Mouse (Mus musculus): Measurements from ENCODE around the gene 1700016H13Rik. TPM values are rescaled to one million over a fixed set of nuclear protein-coding genes. Genes with fewer than 3 reads are reported as not detected.

Gene 1700016H13Rik
- 0.34 and 0.35 TPM in 2 replicates for polyA plus RNA-seq (2015; fragmentation: Nextera tagmentation; extraction: Ambion mirVana)

- Histone ChIP-seq H3K9me3 (ENCODE audit: control insufficient read depth, low read length) (no peaks in the 10 kb centered on the region), H3K4me1 (replicated peaks; ENCODE audit: control insufficient read depth, insufficient read depth) (no peaks in the 10 kb centered on the region), H3K27me3 (ENCODE audit: control insufficient read depth, insufficient read depth, low read length) (no peaks in the 10 kb centered on the region), H3K4me3 (ENCODE audit: low read depth, low read length) (peak within 1 kb of the TSS; percentile 45), H3K9ac (ENCODE audit: low read length) (peak within 1 kb of the TSS; percentile 68), H3K4me2 (replicated peaks; ENCODE audit: low read depth) (peak within 1 kb of the TSS; percentile 92), H3K27ac (replicated peaks) (peak within 1 kb of the TSS; percentile 81), H3K36me3 (ENCODE audit: control insufficient read depth, insufficient read depth, low read length) (no peaks in the 10 kb centered on the region)
- 3% methylated on average over 46 of the region's 56 CpGs for WGBS
- DNase-seq (ENCODE audit: low spot score) = peak; percentile 92
- peak; percentile 98 for ATAC-seq (ENCODE audit: low FRiP score, low TSS enrichment)
- TF ChIP-seq EP300 (optimal IDR thresholded peaks at IDR 0.05) (peak; percentile 43), CTCF (IDR thresholded peaks at IDR 0.05; ENCODE audit: low read depth) (peak; percentile 72)
These were observed at the start of gene 1700016H13Rik for GRCm38 (mm10) chr5:103655346-103656118. TSS of gene 1700016H13Rik (minus strand) at chr5:103656010.

GRCm38 (mm10) chr5:103705331-103705730 is 49.5 kb upstream of the 1700016H13Rik start:
- ATAC-seq (ENCODE audit: low FRiP score, low TSS enrichment) (no peak), DNase-seq (ENCODE audit: low spot score) (no peak)
- no peak for TF ChIP-seq EP300 (optimal IDR thresholded peaks at IDR 0.05)
- no peak for TF ChIP-seq CTCF (IDR thresholded peaks at IDR 0.05; ENCODE audit: low read depth)
- no peaks in the 10 kb centered on the region for H3K36me3 ChIP-seq (ENCODE audit: control insufficient read depth, insufficient read depth, low read length)
- 96% methylated on average over 4 of the region's 4 CpGs for WGBS
- no peak overlapping the region for H3K4me3 ChIP-seq (ENCODE audit: low read depth, low read length)
- H3K9ac ChIP-seq (ENCODE audit: low read length) = no peak overlapping the region
- no peaks in the 10 kb centered on the region for H3K9me3 ChIP-seq (ENCODE audit: control insufficient read depth, low read length)
- H3K4me2 ChIP-seq (replicated peaks; ENCODE audit: low read depth) = no peak overlapping the region
- H3K27me3 ChIP-seq (ENCODE audit: control insufficient read depth, insufficient read depth, low read length) = no peaks in the 10 kb centered on the region
- H3K27ac ChIP-seq (replicated peaks) = no peak overlapping the region
- no peaks in the 10 kb centered on the region for H3K4me1 ChIP-seq (replicated peaks; ENCODE audit: control insufficient read depth, insufficient read depth)

GRCm38 (mm10) chr5:103702527-103702926 is 46.7 kb upstream of the 1700016H13Rik start:
- WGBS = 56% methylated on average over 6 of the region's 6 CpGs
- H3K9me3 ChIP-seq (ENCODE audit: control insufficient read depth, low read length) = no peaks in the 10 kb centered on the region
- no peak overlapping the region for H3K27ac ChIP-seq (replicated peaks)
- H3K4me3 ChIP-seq (ENCODE audit: low read depth, low read length) = no peak overlapping the region
- no peak for TF ChIP-seq CTCF (IDR thresholded peaks at IDR 0.05; ENCODE audit: low read depth)
- no peak overlapping the region for H3K4me2 ChIP-seq (replicated peaks; ENCODE audit: low read depth)
- no peaks in the 10 kb centered on the region for H3K27me3 ChIP-seq (ENCODE audit: control insufficient read depth, insufficient read depth, low read length)
- no peaks in the 10 kb centered on the region for H3K4me1 ChIP-seq (replicated peaks; ENCODE audit: control insufficient read depth, insufficient read depth)
- no peak overlapping the region for H3K9ac ChIP-seq (ENCODE audit: low read length)
- ATAC-seq (ENCODE audit: low FRiP score, low TSS enrichment) (no peak), DNase-seq (ENCODE audit: low spot score) (no peak)
- no peaks in the 10 kb centered on the region for H3K36me3 ChIP-seq (ENCODE audit: control insufficient read depth, insufficient read depth, low read length)

GRCm38 (mm10) chr5:103701466-103701865 is 45.7 kb upstream of the 1700016H13Rik start:
- no peaks in the 10 kb centered on the region for H3K27me3 ChIP-seq (ENCODE audit: control insufficient read depth, insufficient read depth, low read length)
- no peak for ATAC-seq (ENCODE audit: low FRiP score, low TSS enrichment)
- WGBS = 68% methylated on average over 3 of the region's 3 CpGs

GRCm38 (mm10) chr5:103700661-103701060 is 44.9 kb upstream of the 1700016H13Rik start:
- ATAC-seq (ENCODE audit: low FRiP score, low TSS enrichment) (no peak), DNase-seq (ENCODE audit: low spot score) (no peak)
- Histone ChIP-seq H3K4me2 (replicated peaks; ENCODE audit: low read depth) (no peak overlapping the region), H3K27ac (replicated peaks) (no peak overlapping the region), H3K4me1 (replicated peaks; ENCODE audit: control insufficient read depth, insufficient read depth) (no peaks in the 10 kb centered on the region), H3K36me3 (ENCODE audit: control insufficient read depth, insufficient read depth, low read length) (no peaks in the 10 kb centered on the region), H3K9ac (ENCODE audit: low read length) (no peak overlapping the region), H3K27me3 (ENCODE audit: control insufficient read depth, insufficient read depth, low read length) (no peaks in the 10 kb centered on the region), H3K9me3 (ENCODE audit: control insufficient read depth, low read length) (no peaks in the 10 kb centered on the region), H3K4me3 (ENCODE audit: low read depth, low read length) (no peak overlapping the region)
- WGBS = 85% methylated on average over 2 of the region's 2 CpGs
- TF ChIP-seq CTCF (IDR thresholded peaks at IDR 0.05; ENCODE audit: low read depth) = no peak
- TF ChIP-seq EP300 (optimal IDR thresholded peaks at IDR 0.05) = no peak

More at GRCm38 (mm10) chr5:103701466-103701865, 45.7 kb upstream of the 1700016H13Rik start:
- TF ChIP-seq EP300 (optimal IDR thresholded peaks at IDR 0.05) = no peak
- TF ChIP-seq CTCF (IDR thresholded peaks at IDR 0.05; ENCODE audit: low read depth) = peak; percentile 46
- H3K9me3 ChIP-seq (ENCODE audit: control insufficient read depth, low read length) = no peaks in the 10 kb centered on the region
- H3K4me2 ChIP-seq (replicated peaks; ENCODE audit: low read depth) = no peak overlapping the region
- no peak for DNase-seq (ENCODE audit: low spot score)
- no peak overlapping the region for H3K9ac ChIP-seq (ENCODE audit: low read length)
- H3K27ac ChIP-seq (replicated peaks) = no peak overlapping the region
- no peaks in the 10 kb centered on the region for H3K36me3 ChIP-seq (ENCODE audit: control insufficient read depth, insufficient read depth, low read length)
- no peaks in the 10 kb centered on the region for H3K4me1 ChIP-seq (replicated peaks; ENCODE audit: control insufficient read depth, insufficient read depth)
- no peak overlapping the region for H3K4me3 ChIP-seq (ENCODE audit: low read depth, low read length)

- Histone ChIP-seq H3K27me3 (ENCODE audit: control insufficient read depth, insufficient read depth, low read length) (no peaks in the 10 kb centered on the region), H3K27ac (replicated peaks) (no peak overlapping the region), H3K4me2 (replicated peaks; ENCODE audit: low read depth) (no peak overlapping the region), H3K4me1 (replicated peaks; ENCODE audit: control insufficient read depth, insufficient read depth) (no peaks in the 10 kb centered on the region), H3K4me3 (ENCODE audit: low read depth, low read length) (no peak overlapping the region), H3K36me3 (ENCODE audit: control insufficient read depth, insufficient read depth, low read length) (no peaks in the 10 kb centered on the region), H3K9ac (ENCODE audit: low read length) (no peak overlapping the region), H3K9me3 (ENCODE audit: control insufficient read depth, low read length) (no peaks in the 10 kb centered on the region)
- WGBS = 53% methylated on average over 4 of the region's 4 CpGs
- no peak for ATAC-seq (ENCODE audit: low FRiP score, low TSS enrichment)
- TF ChIP-seq CTCF (IDR thresholded peaks at IDR 0.05; ENCODE audit: low read depth) (no peak), EP300 (optimal IDR thresholded peaks at IDR 0.05) (no peak)
- DNase-seq (ENCODE audit: low spot score) = no peak
These were observed 43.7 kb upstream of the 1700016H13Rik start for GRCm38 (mm10) chr5:103699537-103699936.

All from stomach, postnatal 0 days (tissue).